Mouse (Mus musculus): ENCODE results near the gene Baiap3.

Gene Baiap3

GRCm38 (mm10) chr17:25210680-25211466 is 45.3 kb downstream of the Baiap3 start:
- DNase-seq (ENCODE audit: low spot score) = no peak

GRCm38 (mm10) chr17:25210006-25210405 is 46.2 kb downstream of the Baiap3 start:
- no peak for DNase-seq (ENCODE audit: low spot score)

GRCm38 (mm10) chr17:25202401-25202800 is 53.8 kb downstream of the Baiap3 start:
- no peak for DNase-seq (ENCODE audit: low spot score)
